Mouse (Mus musculus) MEL (cell line): ENCODE data around the gene S100pbp.
A peak's percentile ranks its signal among the peaks of the same experiment; 100 is the strongest.

Source experiments
- CTCF ChIP-seq, 3 experiments: IDR thresholded peaks in 2 of 3; conservative IDR thresholded peaks in 1 of 3; 2 replicates each; pipeline ENCODE4 v1.5.1; 2011 to 2012; ENCODE audit warnings: low read length in 3 of 3, low read depth in 2 of 3, mild to moderate bottlenecking in 2 of 3, improper control_type of control experiment in 1 of 3, inconsistent platforms in 1 of 3, mixed read lengths in 1 of 3, moderate library complexity in 1 of 3; ENCODE audit not compliant: control insufficient read depth in 1 of 3, insufficient read depth in 1 of 3, poor library complexity in 1 of 3, severe bottlenecking in 1 of 3
- ETS1 ChIP-seq: IDR thresholded peaks from 2 replicates; pipeline ENCODE4 v1.6.1; 2012; ENCODE audit warnings: low read depth, mild to moderate bottlenecking, inconsistent platforms, low read length, improper control_type of control experiment, moderate library complexity
- GATA1 ChIP-seq: IDR thresholded peaks from 2 replicates; pipeline ENCODE4 v1.6.1; 2011; ENCODE audit warnings: low read depth, low read length, improper control_type of control experiment
- KAT2A ChIP-seq: conservative IDR thresholded peaks from 2 replicates; pipeline ENCODE4 v1.6.1; 2012; ENCODE audit warnings: low read depth, low read length, improper control_type of control experiment, inconsistent platforms
- MAFK ChIP-seq: IDR thresholded peaks from 2 replicates; pipeline ENCODE4 v1.6.1; 2011; ENCODE audit warnings: low read depth, mild to moderate bottlenecking, low read length, improper control_type of control experiment, borderline replicate concordance
- MAX ChIP-seq: IDR thresholded peaks from 2 replicates; pipeline ENCODE4 v1.6.1; 2011; ENCODE audit warnings: low read length, improper control_type of control experiment
- MYB ChIP-seq: IDR thresholded peaks from 2 replicates; pipeline ENCODE4 v1.6.1; 2011; ENCODE audit warnings: mild to moderate bottlenecking, low read depth, low read length, improper control_type of control experiment
- POLR2A ChIP-seq, 2 experiments: IDR thresholded peaks; 2 replicates each; pipeline ENCODE4 v1.6.1; 2011 to 2012; ENCODE audit warnings: low read length in 2 of 2, mild to moderate bottlenecking in 2 of 2, control low read depth in 1 of 2, improper control_type of control experiment in 1 of 2, low read depth in 1 of 2, moderate library complexity in 1 of 2; ENCODE audit not compliant: control insufficient read depth in 1 of 2, insufficient read depth in 1 of 2, poor library complexity in 1 of 2
- POLR2AphosphoS2 ChIP-seq: IDR thresholded peaks from 2 replicates; pipeline ENCODE4 v1.6.1; 2011; ENCODE audit warnings: low read length, improper control_type of control experiment
- USF2 ChIP-seq, 2 experiments: IDR thresholded peaks; 2 replicates each; pipeline ENCODE4 v1.6.1; 2011 to 2012; ENCODE audit warnings: improper control_type of control experiment in 2 of 2, low read length in 2 of 2, borderline replicate concordance in 1 of 2, inconsistent platforms in 1 of 2, low read depth in 1 of 2, mild to moderate bottlenecking in 1 of 2; ENCODE audit not compliant: insufficient read depth in 1 of 2
- ZNF384 ChIP-seq: IDR thresholded peaks from 2 replicates; pipeline ENCODE4 v1.6.1; 2012; ENCODE audit warnings: low read depth, mild to moderate bottlenecking, inconsistent platforms, low read length, improper control_type of control experiment

GRCm38 (mm10) chr4:129188041-129188659 lies 1.4 kb downstream of the S100pbp start:
- no peak for TF ChIP-seq USF2 (IDR thresholded peaks at IDR 0.05; ENCODE audit: borderline replicate concordance in 1 of 2, insufficient read depth in 1 of 2, low read depth in 1 of 2, low read length in 2 of 2)
- no peak for TF ChIP-seq CTCF (IDR thresholded peaks at IDR 0.05 in 2 of 3, conservative IDR thresholded peaks at IDR 0.05 in 1 of 3; ENCODE audit: control insufficient read depth in 1 of 3, insufficient read depth in 1 of 3, low read depth in 2 of 3, low read length in 3 of 3, poor library complexity in 1 of 3, severe bottlenecking in 1 of 3)
- no peak for TF ChIP-seq KAT2A
- TF ChIP-seq MAX: no peak
- TF ChIP-seq ZNF384: peak; percentile 50; the same call in 1 of the 2 replicates
- TF ChIP-seq MAFK: no peak
- TF ChIP-seq MYB: no peak
- TF ChIP-seq ETS1: no peak
- TF ChIP-seq GATA1: no peak
- no peak for TF ChIP-seq POLR2A (IDR thresholded peaks at IDR 0.05; ENCODE audit: control insufficient read depth in 1 of 2, insufficient read depth in 1 of 2, low read depth in 1 of 2, low read length in 2 of 2, poor library complexity in 1 of 2)
- TF ChIP-seq POLR2AphosphoS2: no peak
